ENCODE assay signal across 31 mouse cellular contexts in the genomic region with DNA sequence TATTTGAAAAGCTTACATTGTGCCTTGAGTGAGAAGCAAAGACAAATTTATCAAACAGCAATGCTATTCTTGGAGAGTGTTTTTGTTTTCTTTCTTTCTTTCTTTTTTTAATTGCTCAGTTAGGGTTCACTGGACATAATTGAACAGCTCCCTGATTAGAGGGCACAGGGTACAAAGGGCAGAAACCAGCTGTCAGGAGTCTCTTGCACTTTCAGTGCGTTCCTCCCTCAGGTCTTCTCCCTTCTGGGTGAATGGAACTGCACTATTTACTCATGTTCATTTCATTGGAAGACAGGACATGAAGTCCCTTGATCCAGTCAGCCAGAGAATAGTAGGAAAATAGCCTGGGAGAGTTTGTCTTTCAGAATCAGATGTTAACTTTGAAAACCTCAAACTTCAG.
A peak's percentile ranks its signal among the peaks of the same experiment; 100 is the strongest.
DNase-seq lines count a peak whose midpoint lies in the region; ATAC-seq and TF ChIP-seq lines count a peak whose summit lies in the region.
"Had no signal": no experiment of that assay in that cellular context is flagged by ENCODE, and none has a peak within 500 bp of the region (broad histone marks: within the 10 kb centered on the region; RNA-seq: fewer than 3 reads in every experiment).

No protein-coding gene starts in this region.

- peak; percentile 5 for DNase-seq in embryo, embryonic 10.5 days (ENCODE audit: low spot score)
- DNase-seq in embryo, embryonic 11 days: no peak
- DNase-seq in kidney, adult 8-10 months: peak; percentile 63 to 64
- peak; percentile 20 for DNase-seq in kidney, postnatal 0 days (ENCODE audit: low spot score)
- DNase-seq in kidney, postnatal 4 days: peak; percentile 26 to 43
- no peak for DNase-seq in lung, postnatal 14 days
- DNase-seq in cerebellum, postnatal 25 days: no peak
- DNase-seq: adrenal gland, postnatal 14 days; cerebellum, adult 11 months; cerebellum, adult 9-10 months; gastrocnemius, adult 2 months; gastrocnemius, postnatal 36 days; heart, adult 2 months; heart, postnatal 4 days; layer of hippocampus, postnatal 36 days; left cerebral cortex, postnatal 4 days; lung, embryonic 14.5 days; right cerebral cortex, postnatal 4 days; thymus, adult 18-20 months; thymus, postnatal 25 days had no signal

- no peak overlapping the region for H3K4me3 ChIP-seq in kidney, postnatal 0 days (replicated peaks; ENCODE audit: low read depth, low read length)
- H3K4me3 ChIP-seq: embryonic facial prominence, embryonic 13.5 days; forebrain, embryonic 10.5 days; forebrain, embryonic 15.5 days; gastrocnemius, adult 2 months; heart, adult 2 months; heart, embryonic 12.5 days; hindbrain, embryonic 13.5 days had no signal

- no peaks in the 10 kb centered on the region for H3K27me3 ChIP-seq in kidney, postnatal 0 days (ENCODE audit: insufficient read depth, low read length)
- H3K27me3 ChIP-seq: embryonic facial prominence, embryonic 13.5 days; forebrain, embryonic 15.5 days; heart, embryonic 12.5 days; hindbrain, embryonic 13.5 days had no signal

- H3K36me3 ChIP-seq in kidney, postnatal 0 days (ENCODE audit: insufficient read depth, low read length): no peaks in the 10 kb centered on the region
- H3K36me3 ChIP-seq: embryonic facial prominence, embryonic 13.5 days; forebrain, embryonic 10.5 days; forebrain, embryonic 15.5 days; G1E; heart, embryonic 12.5 days; hindbrain, embryonic 13.5 days had no signal

- H3K4me1 ChIP-seq in kidney, postnatal 0 days (replicated peaks; ENCODE audit: insufficient read depth, low read length): no peaks in the 10 kb centered on the region
- H3K4me1 ChIP-seq: embryonic facial prominence, embryonic 13.5 days; forebrain, embryonic 15.5 days; heart, embryonic 12.5 days; hindbrain, embryonic 13.5 days had no signal

- ATAC-seq in kidney, postnatal 0 days (replicated peaks; ENCODE audit: low FRiP score, low read depth): no peak; the same call in 1 of the 2 replicates
- ATAC-seq: forebrain, embryonic 15.5 days; intestine, postnatal 0 days; midbrain, embryonic 16.5 days had no signal

- no peak overlapping the region for H3K27ac ChIP-seq in kidney, postnatal 0 days
- H3K27ac ChIP-seq: embryonic facial prominence, embryonic 13.5 days; forebrain, embryonic 10.5 days; forebrain, embryonic 15.5 days; gastrocnemius, adult 2 months; heart, adult 2 months; hindbrain, embryonic 13.5 days; liver, embryonic 14.5 days; stomach, postnatal 0 days had no signal

- no peaks in the 10 kb centered on the region for H3K9me3 ChIP-seq in kidney, postnatal 0 days (replicated peaks; ENCODE audit: low read length)
- H3K9me3 ChIP-seq: embryonic facial prominence, embryonic 13.5 days; forebrain, embryonic 10.5 days; forebrain, embryonic 15.5 days; G1E; heart, embryonic 12.5 days; hindbrain, embryonic 13.5 days had no signal

- no peak for TF ChIP-seq CTCF in kidney, postnatal 0 days (IDR thresholded peaks at IDR 0.05; ENCODE audit: low read depth)

- 10% methylated on average over 1 of the region's 1 CpGs for WGBS in kidney, postnatal 0 days

- H3K4me2 ChIP-seq in kidney, postnatal 0 days (ENCODE audit: low read length): no peak overlapping the region
- H3K4me2 ChIP-seq: embryonic facial prominence, embryonic 13.5 days; forebrain, embryonic 15.5 days; heart, embryonic 12.5 days; hindbrain, embryonic 13.5 days; lung, embryonic 14.5 days; midbrain, embryonic 11.5 days had no signal

- H3K9ac ChIP-seq in kidney, postnatal 0 days (ENCODE audit: low read depth, low read length): no peak overlapping the region
- H3K9ac ChIP-seq: embryonic facial prominence, embryonic 13.5 days; forebrain, embryonic 15.5 days; heart, embryonic 12.5 days; hindbrain, embryonic 13.5 days; liver, embryonic 14.5 days; lung, embryonic 14.5 days had no signal

Comparison
In these comparisons a context has a peak if more than half of its experiments do, and no peak if none do; other contexts are left out.
1. DNase-seq: peak in embryo, embryonic 10.5 days (single experiment), kidney, adult 8-10 months (2 of 2), kidney, postnatal 0 days (single experiment) and kidney, postnatal 4 days (2 of 2); none in embryo, embryonic 11 days (single experiment), lung, postnatal 14 days (single experiment) and cerebellum, postnatal 25 days (0 of 2).